In genomic region chr12:44380805-44381204, GRCm38 (mm10) we compare ENCODE assay signal across 13 mouse cellular contexts. TPM values are rescaled to one million over a fixed set of nuclear protein-coding genes. Genes with fewer than 3 reads are reported as not detected.
A peak's percentile ranks its signal among the peaks of the same experiment; 100 is the strongest.
DNase-seq lines count a peak whose midpoint lies in the region; ATAC-seq lines count a peak whose summit lies in the region.
"Had no signal": no experiment of that assay in that cellular context is flagged by ENCODE, and none has a peak within 500 bp of the region (broad histone marks: within the 10 kb centered on the region; RNA-seq: fewer than 3 reads in every experiment).

No protein-coding gene starts in this region.

- peak overlapping the region; percentile 71; the same call in 1 of the 2 replicates for H3K27ac ChIP-seq in forebrain, embryonic 14.5 days (ENCODE audit: low read depth, low read length)
- H3K27ac ChIP-seq in forebrain, embryonic 11.5 days (ENCODE audit: low read depth, low read length) = no peak overlapping the region
- H3K27ac ChIP-seq in midbrain, embryonic 13.5 days = no peak overlapping the region
- no peak overlapping the region for H3K27ac ChIP-seq in heart, embryonic 12.5 days (ENCODE audit: poor library complexity, severe bottlenecking)
- H3K27ac ChIP-seq: liver, embryonic 12.5 days had no signal

- H3K27me3 ChIP-seq in forebrain, embryonic 14.5 days (replicated peaks; ENCODE audit: control insufficient read depth, insufficient read depth, low read length) = no peaks in the 10 kb centered on the region
- H3K27me3 ChIP-seq in forebrain, embryonic 11.5 days (ENCODE audit: control insufficient read depth, insufficient read depth, low read length) = no peaks in the 10 kb centered on the region
- H3K27me3 ChIP-seq in midbrain, embryonic 13.5 days = no peaks in the 10 kb centered on the region
- no peaks in the 10 kb centered on the region for H3K27me3 ChIP-seq in heart, embryonic 12.5 days (replicated peaks)
- H3K27me3 ChIP-seq: liver, embryonic 12.5 days; megakaryocyte, embryonic 14.5 days had no signal

- 76% methylated on average over 4 of the region's 4 CpGs for WGBS in forebrain, embryonic 14.5 days
- 92% methylated on average over 4 of the region's 4 CpGs for WGBS in forebrain, embryonic 11.5 days
- WGBS in midbrain, embryonic 13.5 days = 93% methylated on average over 4 of the region's 4 CpGs
- WGBS in heart, embryonic 12.5 days = 79% methylated on average over 4 of the region's 4 CpGs

- peak; percentile 72 for DNase-seq in forebrain, embryonic 14.5 days (ENCODE audit: low spot score)
- no peak for DNase-seq in forebrain, embryonic 11.5 days (ENCODE audit: low spot score)
- DNase-seq in cerebellum, adult 9-10 months = peak; percentile 84
- peak; percentile 81 to 91 for DNase-seq in layer of hippocampus, adult 18-20 months (ENCODE audit: low spot score in 2 of 2)
- peak; percentile 81 to 85 for DNase-seq in left cerebral cortex, postnatal 36 days (ENCODE audit: low spot score in 2 of 2)
- no peak for DNase-seq in gastrocnemius, postnatal 25 days
- DNase-seq: adrenal gland, adult 2 months; thymus, postnatal 4 days had no signal

- no peak overlapping the region for H3K4me2 ChIP-seq in forebrain, embryonic 14.5 days (ENCODE audit: low read length)
- no peak overlapping the region for H3K4me2 ChIP-seq in forebrain, embryonic 11.5 days (ENCODE audit: low read depth, low read length, severe bottlenecking)
- no peak overlapping the region for H3K4me2 ChIP-seq in midbrain, embryonic 13.5 days (replicated peaks)
- no peak overlapping the region for H3K4me2 ChIP-seq in heart, embryonic 12.5 days
- H3K4me2 ChIP-seq: liver, embryonic 12.5 days had no signal

- intact Hi-C loops in left cerebral cortex, postnatal 36 days (cut with DNase I) = loop anchor here (1.0 kb wide), 2 partner anchors 29 to 51 kb away; no protein-coding TSS in a partner anchor

- peaks cover 8% of the 10 kb centered on the region; the same call in 1 of the 2 replicates for H3K4me1 ChIP-seq in forebrain, embryonic 14.5 days (ENCODE audit: control insufficient read depth, insufficient read depth, low read length)
- no peaks in the 10 kb centered on the region for H3K4me1 ChIP-seq in forebrain, embryonic 11.5 days (replicated peaks; ENCODE audit: control insufficient read depth, insufficient read depth, low read length)
- H3K4me1 ChIP-seq in midbrain, embryonic 13.5 days (replicated peaks) = peaks cover 10% of the 10 kb centered on the region; the same call in 1 of the 2 replicates
- no peaks in the 10 kb centered on the region for H3K4me1 ChIP-seq in heart, embryonic 12.5 days (replicated peaks)
- H3K4me1 ChIP-seq: liver, embryonic 12.5 days; megakaryocyte, embryonic 14.5 days had no signal

- no peaks in the 10 kb centered on the region for H3K9me3 ChIP-seq in forebrain, embryonic 14.5 days (replicated peaks; ENCODE audit: control insufficient read depth, low read length)
- H3K9me3 ChIP-seq in forebrain, embryonic 11.5 days (ENCODE audit: control insufficient read depth, low read length) = no peaks in the 10 kb centered on the region
- no peaks in the 10 kb centered on the region for H3K9me3 ChIP-seq in midbrain, embryonic 13.5 days
- H3K9me3 ChIP-seq in heart, embryonic 12.5 days (replicated peaks) = no peaks in the 10 kb centered on the region
- H3K9me3 ChIP-seq: G1E; liver, embryonic 12.5 days had no signal

- no peak overlapping the region for H3K4me3 ChIP-seq in forebrain, embryonic 14.5 days (ENCODE audit: low read depth, low read length)
- no peak overlapping the region for H3K4me3 ChIP-seq in forebrain, embryonic 11.5 days (ENCODE audit: low read depth, low read length)
- H3K4me3 ChIP-seq in midbrain, embryonic 13.5 days (replicated peaks) = no peak overlapping the region
- no peak overlapping the region for H3K4me3 ChIP-seq in heart, embryonic 12.5 days
- H3K4me3 ChIP-seq: liver, embryonic 12.5 days; megakaryocyte, embryonic 14.5 days had no signal

- peak; percentile 74; the same call in 1 of the 2 replicates for ATAC-seq in forebrain, embryonic 14.5 days
- no peak for ATAC-seq in forebrain, embryonic 11.5 days (replicated peaks; ENCODE audit: low FRiP score)
- no peak for ATAC-seq in midbrain, embryonic 13.5 days
- ATAC-seq in heart, embryonic 12.5 days (ENCODE audit: insufficient number of reproducible peaks, low FRiP score) = no peak
- ATAC-seq: liver, embryonic 12.5 days had no signal

- 0 out of 2 replicates have a peak, but pooled peaks cover 2% of the 10 kb centered on the region for H3K36me3 ChIP-seq in forebrain, embryonic 14.5 days (ENCODE audit: control insufficient read depth, insufficient read depth, low read length)
- H3K36me3 ChIP-seq in forebrain, embryonic 11.5 days (ENCODE audit: control insufficient read depth, insufficient read depth, low read length) = no peaks in the 10 kb centered on the region
- H3K36me3 ChIP-seq in midbrain, embryonic 13.5 days = no peaks in the 10 kb centered on the region
- H3K36me3 ChIP-seq in heart, embryonic 12.5 days = no peaks in the 10 kb centered on the region
- H3K36me3 ChIP-seq: G1E; liver, embryonic 12.5 days had no signal

- no peak overlapping the region for H3K9ac ChIP-seq in forebrain, embryonic 14.5 days (ENCODE audit: low read length)
- H3K9ac ChIP-seq in forebrain, embryonic 11.5 days (ENCODE audit: low read length) = no peak overlapping the region
- H3K9ac ChIP-seq in midbrain, embryonic 13.5 days (replicated peaks) = no peak overlapping the region
- H3K9ac ChIP-seq in heart, embryonic 12.5 days = no peak overlapping the region
- H3K9ac ChIP-seq: liver, embryonic 12.5 days had no signal

RNA-seq across cellular contexts. Expression of gene Nrcam, which starts 52.1 kb away (rescaled TPM):
- 87.6 and 113 TPM in 2 replicates for polyA plus RNA-seq in forebrain, embryonic 14.5 days (2014; fragmentation: Nextera tagmentation; extraction: Ambion mirVana)
- 44.0 and 50.1 TPM in 2 replicates for polyA plus RNA-seq in forebrain, embryonic 11.5 days (2014; fragmentation: Nextera tagmentation; extraction: Ambion mirVana)
- 100 to 1,000 TPM; 490 to 495 TPM for total RNA-seq in layer of hippocampus, adult 18-20 months (2021)
- total RNA-seq in left cerebral cortex, postnatal 36 days (2021) = 100 to 1,000 TPM; 509 to 516 TPM
- total RNA-seq in gastrocnemius, postnatal 25 days (2021) = 1 to 10 TPM in 1 of 2 experiments, under 1 TPM in 1; 0.74 to 1.5 TPM
- 134 and 146 TPM in 2 replicates for polyA plus RNA-seq in midbrain, embryonic 13.5 days (2015; fragmentation: Nextera tagmentation; extraction: Ambion mirVana)
- 0.92 and 1.4 TPM in 2 replicates for polyA plus RNA-seq in heart, embryonic 12.5 days (2016; fragmentation: Nextera tagmentation; extraction: Ambion mirVana)
- polyA plus RNA-seq: G1E had no signal

Comparison
In these comparisons a context has a peak if more than half of its experiments do, and no peak if none do; other contexts are left out.
1. DNase-seq: peak in forebrain, embryonic 14.5 days (single experiment), cerebellum, adult 9-10 months (single experiment), layer of hippocampus, adult 18-20 months (2 of 2) and left cerebral cortex, postnatal 36 days (2 of 2); none in forebrain, embryonic 11.5 days (single experiment) and gastrocnemius, postnatal 25 days (single experiment).
2. RNA of gene Nrcam, which starts 52.1 kb away (polyA plus RNA-seq): 134 to 146 TPM in midbrain, embryonic 13.5 days, 87.6 to 113 TPM in forebrain, embryonic 14.5 days and 44.0 to 50.1 TPM in forebrain, embryonic 11.5 days; 0.92 to 1.4 TPM in heart, embryonic 12.5 days; every median in the first group is over 10 times any median in the second.